Mouse (Mus musculus): ENCODE measurements around the gene Prss38.

Gene Prss38

DNA sequence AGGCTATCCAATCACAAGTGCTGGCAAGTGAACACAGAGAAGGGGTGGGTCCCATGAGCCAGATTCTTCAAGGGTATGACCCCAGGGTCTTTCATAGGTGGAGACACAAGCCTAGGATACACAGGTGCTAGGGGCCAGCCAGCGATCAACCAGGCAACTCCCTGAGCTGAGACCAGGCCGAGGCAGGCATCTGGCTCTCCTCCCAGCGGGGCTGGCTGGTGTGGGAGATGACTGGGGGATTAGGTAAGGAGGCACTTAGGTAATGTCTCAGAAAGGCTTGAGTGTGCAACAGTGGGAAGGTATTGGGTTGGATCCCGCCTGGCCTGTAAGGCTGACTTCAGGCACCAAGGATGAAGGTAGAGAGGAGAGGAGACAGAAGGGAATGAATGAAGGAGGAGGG lies 40.3 kb downstream of the Prss38 start:
- in situ Hi-C loops (cut with MboI; ENCODE audit: low pct_unique_long_range_greater_than_20kb in 1 of 2, low sequenced_read_pairs in 2 of 2, unreplicated experiment in 1 of 2) = no loop called here

DNA sequence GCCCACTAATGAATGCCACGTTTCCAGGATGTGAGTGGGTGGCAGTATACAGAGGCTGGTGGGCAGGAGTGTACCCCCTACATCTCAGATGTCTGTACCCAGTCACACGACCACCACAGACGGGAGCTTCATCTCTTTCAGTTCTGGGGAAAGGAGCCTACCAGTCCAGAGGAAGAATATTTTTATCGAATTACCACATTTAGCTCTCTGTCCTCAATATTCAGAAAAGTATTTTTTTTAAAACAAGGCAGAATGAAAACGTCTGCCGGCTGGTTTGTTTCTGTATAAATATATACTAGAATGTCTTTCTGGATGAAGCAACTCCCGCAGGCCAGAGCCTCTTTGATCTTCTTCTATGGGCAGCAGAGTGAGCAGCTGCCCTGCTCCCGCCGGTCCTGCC lies 42.5 kb downstream of the Prss38 start:
- in situ Hi-C loops (cut with MboI; ENCODE audit: low pct_unique_long_range_greater_than_20kb in 1 of 2, low sequenced_read_pairs in 2 of 2, unreplicated experiment in 1 of 2) = no loop called here

GRCm38 (mm10) chr11:59331167-59331869 lies 44.1 kb downstream of the Prss38 start:
- in situ Hi-C loops (cut with MboI; ENCODE audit: low pct_unique_long_range_greater_than_20kb in 1 of 2, low sequenced_read_pairs in 2 of 2, unreplicated experiment in 1 of 2) = no loop called here

DNA sequence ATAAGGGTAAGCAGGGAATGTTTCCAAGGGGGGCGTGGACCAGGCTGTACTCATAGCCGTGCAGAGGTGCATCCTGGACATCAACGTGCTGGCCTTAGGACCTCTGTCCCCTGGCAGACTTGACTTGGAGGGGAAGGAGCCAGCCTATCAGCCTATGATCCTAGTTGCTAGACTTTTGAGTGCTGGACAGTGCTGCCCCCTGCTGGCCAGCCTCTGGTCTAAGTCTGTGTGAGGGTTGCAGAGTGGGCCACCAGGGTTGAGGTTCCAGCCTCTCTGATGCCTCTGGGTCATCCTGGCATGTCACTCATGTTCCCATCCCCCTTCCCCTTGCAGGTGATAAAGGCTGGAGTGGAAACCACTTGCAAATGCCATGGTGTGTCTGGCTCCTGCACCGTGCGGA lies 44.9 kb downstream of the Prss38 start:
- in situ Hi-C loops (cut with MboI; ENCODE audit: low pct_unique_long_range_greater_than_20kb in 1 of 2, low sequenced_read_pairs in 2 of 2, unreplicated experiment in 1 of 2) = no loop called here

DNA sequence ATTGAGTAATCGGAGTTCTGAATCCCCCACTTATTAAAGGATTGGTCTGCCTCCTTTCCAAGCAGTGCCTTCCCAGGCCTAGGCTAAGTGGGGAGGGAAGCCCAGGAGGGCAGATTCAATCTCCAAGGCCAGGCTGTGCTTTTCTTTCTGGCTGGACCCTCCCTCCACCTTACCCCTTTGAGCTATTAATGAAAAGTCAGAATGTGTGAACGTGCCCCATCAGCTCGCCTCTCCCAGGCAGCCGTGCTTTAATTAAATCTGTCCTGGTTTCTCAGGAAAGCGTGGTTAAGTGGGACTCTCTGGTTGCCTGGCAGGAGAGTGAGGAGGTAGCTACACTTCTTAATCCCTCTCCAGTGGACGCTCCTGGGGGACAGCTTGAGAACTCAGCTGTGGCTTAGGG lies 45.8 kb downstream of the Prss38 start:
- in situ Hi-C loops (cut with MboI; ENCODE audit: low pct_unique_long_range_greater_than_20kb in 1 of 2, low sequenced_read_pairs in 2 of 2, unreplicated experiment in 1 of 2) = no loop called here

DNA sequence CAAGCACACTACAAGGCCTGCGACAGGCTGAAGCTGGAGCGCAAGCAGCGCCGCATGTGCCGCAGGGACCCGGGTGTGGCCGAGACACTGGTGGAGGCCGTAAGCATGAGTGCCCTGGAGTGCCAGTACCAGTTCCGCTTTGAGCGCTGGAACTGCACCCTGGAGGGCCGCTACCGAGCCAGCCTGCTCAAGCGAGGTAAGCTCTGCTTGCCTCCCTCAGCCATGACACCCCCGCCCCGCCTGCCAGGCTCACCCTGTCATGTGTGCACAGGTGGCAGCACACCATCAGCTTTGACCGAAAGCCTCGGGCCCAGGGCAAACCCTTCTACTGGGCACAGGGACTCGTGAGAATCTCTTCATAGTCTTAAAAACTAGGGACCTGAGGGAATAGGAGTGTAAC lies 47.8 kb downstream of the Prss38 start:
- in situ Hi-C loops (cut with MboI; ENCODE audit: low pct_unique_long_range_greater_than_20kb in 1 of 2, low sequenced_read_pairs in 2 of 2, unreplicated experiment in 1 of 2) = no loop called here

- in situ Hi-C loops (cut with MboI; ENCODE audit: low pct_unique_long_range_greater_than_20kb in 1 of 2, low sequenced_read_pairs in 2 of 2, unreplicated experiment in 1 of 2) = no loop called here
Measured at GRCm38 (mm10) chr11:59324777-59325176, 50.7 kb downstream of the Prss38 start.

DNA sequence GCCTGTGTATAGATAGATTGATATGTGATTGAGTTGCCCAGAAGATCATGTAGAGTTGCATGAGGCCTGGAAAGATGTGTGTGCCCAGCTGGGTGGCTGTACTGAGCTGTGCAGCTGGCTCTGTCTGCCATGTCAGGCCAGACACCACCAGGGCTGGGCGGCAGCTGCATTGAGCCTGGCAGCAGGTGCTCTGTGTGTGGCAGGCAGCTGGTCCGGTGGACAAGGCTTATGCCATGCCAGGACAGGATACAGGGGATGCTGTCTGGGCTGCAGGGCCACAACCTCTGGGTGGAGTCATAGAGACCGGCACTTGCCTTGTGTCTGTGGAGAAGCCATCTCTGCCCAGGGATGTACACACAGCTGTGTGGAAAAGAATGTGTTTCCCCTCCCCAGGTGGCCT lies 52.5 kb downstream of the Prss38 start:
- in situ Hi-C loops (cut with MboI; ENCODE audit: low pct_unique_long_range_greater_than_20kb in 1 of 2, low sequenced_read_pairs in 2 of 2, unreplicated experiment in 1 of 2) = no loop called here
